Mouse (Mus musculus): ENCODE data around the gene Cdc6.

GRCm38 (mm10) chr11:98930127-98930601, 22.6 kb downstream of the Cdc6 start:
- TF ChIP-seq CTCF (IDR thresholded peaks at IDR 0.05; ENCODE audit: low read depth), result no peak
- no peak for TF ChIP-seq EP300 (optimal IDR thresholded peaks at IDR 0.05)
